Mouse (Mus musculus) ES-E14 (cell line): ENCODE results near the gene Siae. TPM values are rescaled to one million over a fixed set of nuclear protein-coding genes. Genes with fewer than 3 reads are reported as not detected.

ENCODE experiments used
- DNase-seq: peaks from one replicate; pipeline ENCODE4 v3.0.0-alpha.2; 2013; ENCODE audit warnings: low read depth, low spot score
- H3K27ac ChIP-seq: 2 replicates; pipeline ENCODE4 v1.5.1; 2012; ENCODE audit warnings: low read depth, mild to moderate bottlenecking, low read length, moderate library complexity, mixed read lengths; ENCODE audit not compliant: poor library complexity, insufficient read depth, severe bottlenecking
- H3K36me3 ChIP-seq: 2 replicates; pipeline ENCODE4 v1.6.1; 2012; ENCODE audit warnings: mild to moderate bottlenecking, low read length, moderate library complexity, mixed read lengths; ENCODE audit not compliant: control insufficient read depth, poor library complexity, insufficient read depth, severe bottlenecking
- H3K4me1 ChIP-seq, 2 experiments: fragments of 150-350 bp in 1 of 2; sonication (generic) in 1 of 2; 2 replicates each; pipeline ENCODE4 v1.6.1; 2012; ENCODE audit warnings: low read length in 2 of 2, mild to moderate bottlenecking in 1 of 2, mixed read lengths in 1 of 2; ENCODE audit not compliant: control insufficient read depth in 2 of 2, insufficient read depth in 2 of 2, poor library complexity in 1 of 2
- H3K4me3 ChIP-seq, 2 experiments: fragments of 150-350 bp in 1 of 2; sonication (generic) in 1 of 2; 2 replicates each; pipeline ENCODE4 v1.5.1; 2012; ENCODE audit warnings: low read length in 2 of 2, low read depth in 1 of 2, mild to moderate bottlenecking in 1 of 2, mixed read lengths in 1 of 2; ENCODE audit not compliant: insufficient read depth in 1 of 2, poor library complexity in 1 of 2, severe bottlenecking in 1 of 2
- H3K9ac ChIP-seq: 2 replicates; pipeline ENCODE4 v1.6.1; 2012; ENCODE audit warnings: low read depth, mild to moderate bottlenecking, low read length, mixed read lengths; ENCODE audit not compliant: poor library complexity, insufficient read depth, severe bottlenecking
- H3K9me3 ChIP-seq: fragments of 150-350 bp; sonication (generic); 2 replicates; pipeline ENCODE4 v1.6.1; 2012; ENCODE audit warnings: low read depth, mild to moderate bottlenecking, low read length; ENCODE audit not compliant: control insufficient read depth, insufficient read depth
- CHD2 ChIP-seq: IDR thresholded peaks from 2 replicates; pipeline ENCODE4 v1.6.1; 2014; ENCODE audit warnings: mild to moderate bottlenecking, low read depth, low read length, inconsistent platforms
- HCFC1 ChIP-seq: IDR thresholded peaks from 2 replicates; pipeline ENCODE4 v1.6.1; 2012; ENCODE audit warnings: low read length, inconsistent platforms, borderline replicate concordance; ENCODE audit not compliant: insufficient read depth
- MAFK ChIP-seq: IDR thresholded peaks from 2 replicates; pipeline ENCODE4 v1.6.1; 2014; ENCODE audit warnings: mild to moderate bottlenecking, low read depth, low read length, inconsistent platforms; ENCODE audit not compliant: insufficient read depth
- ZC3H11A ChIP-seq: IDR thresholded peaks from 2 replicates; pipeline ENCODE4 v1.6.1; 2012; ENCODE audit warnings: low read depth, mild to moderate bottlenecking, inconsistent platforms, low read length, borderline replicate concordance
- ZNF384 ChIP-seq: IDR thresholded peaks from 2 replicates; pipeline ENCODE4 v1.6.1; 2012; ENCODE audit warnings: low read depth, low read length, inconsistent platforms
- in situ Hi-C, 2 experiments: fragments of 600-800 bp; cut with MboI; formaldehyde crosslinking; loops; one replicate each; pipeline ENCODE4 v1.15.1; 2025; ENCODE audit warnings: low sequenced_read_pairs in 2 of 2, inconsistent platforms in 1 of 2; ENCODE audit not compliant: unreplicated experiment in 2 of 2
- total RNA-seq: library from RNA; depleted of rRNA; stranded (reverse); fragments of 300-350 nt; gene quantifications from 2 replicates; pipeline ENCODE4 v1.2.3, GENCODE M21; 2012

The Siae gene
- total RNA-seq, 1 experiment, result 8.5 TPM

- H3K9me3 ChIP-seq, result no peaks in the 10 kb centered on the region
- no peak overlapping the region for H3K27ac ChIP-seq
- H3K4me3 ChIP-seq, result no peak overlapping the region
- H3K36me3 ChIP-seq, result no peaks in the 10 kb centered on the region
- H3K9ac ChIP-seq, result no peak overlapping the region
- DNase-seq, result no peak
- no peaks in the 10 kb centered on the region for H3K4me1 ChIP-seq
- in situ Hi-C loops, result no loop called here
- TF ChIP-seq ZNF384 (no peak), ZC3H11A (no peak), MAFK (no peak), HCFC1 (no peak), CHD2 (no peak)
Measured at GRCm38 (mm10) chr9:37560617-37561016, 5.1 kb downstream of the Siae start.

GRCm38 (mm10) chr9:37563805-37564204 lies 8.3 kb downstream of the Siae start:
- no peaks in the 10 kb centered on the region for H3K9me3 ChIP-seq
- H3K4me1 ChIP-seq, result no peaks in the 10 kb centered on the region
- no peaks in the 10 kb centered on the region for H3K36me3 ChIP-seq
- TF ChIP-seq ZC3H11A, result no peak
- TF ChIP-seq MAFK, result no peak
- no peak for TF ChIP-seq HCFC1
- no peak for TF ChIP-seq ZNF384
- no peak for TF ChIP-seq CHD2
- no peak overlapping the region for H3K27ac ChIP-seq
- in situ Hi-C loops, result no loop called here
- no peak overlapping the region for H3K4me3 ChIP-seq
- no peak for DNase-seq
- H3K9ac ChIP-seq, result no peak overlapping the region

GRCm38 (mm10) chr9:37567019-37567418 lies 11.5 kb downstream of the Siae start:
- Histone ChIP-seq H3K36me3 (no peaks in the 10 kb centered on the region), H3K9ac (no peak overlapping the region), H3K4me3 (no peak overlapping the region), H3K27ac (no peak overlapping the region), H3K9me3 (no peaks in the 10 kb centered on the region), H3K4me1 (no peaks in the 10 kb centered on the region)
- no peak for DNase-seq
- TF ChIP-seq CHD2 (no peak), HCFC1 (no peak), ZNF384 (no peak), MAFK (no peak), ZC3H11A (no peak)
- in situ Hi-C loops, result no loop called here

DNA sequence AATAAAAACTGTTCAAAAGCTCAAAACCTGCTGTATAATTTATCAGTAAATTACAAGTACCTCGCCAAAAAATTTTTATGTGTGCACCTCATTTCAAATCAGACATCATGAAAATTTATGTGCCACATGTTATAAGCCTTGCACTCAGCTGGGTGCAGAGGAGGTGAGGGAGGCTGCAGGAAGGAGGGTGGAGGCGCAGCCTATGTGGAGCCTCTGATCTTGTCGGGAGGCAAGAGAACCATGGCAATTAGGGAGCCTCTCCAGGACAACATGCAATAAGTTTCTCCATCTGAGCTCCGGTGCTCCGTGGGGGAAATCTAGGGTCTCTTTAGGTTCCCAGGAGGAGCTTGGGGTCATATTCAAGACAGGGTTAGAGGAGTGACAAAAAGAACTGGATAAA lies 12.0 kb downstream of the Siae start:
- Histone ChIP-seq H3K36me3 (no peaks in the 10 kb centered on the region), H3K4me1 (no peaks in the 10 kb centered on the region), H3K9me3 (no peaks in the 10 kb centered on the region), H3K4me3 (no peak overlapping the region), H3K9ac (no peak overlapping the region), H3K27ac (no peak overlapping the region)
- TF ChIP-seq CHD2, result no peak
- no peak for TF ChIP-seq ZC3H11A
- TF ChIP-seq HCFC1, result no peak
- no peak for TF ChIP-seq MAFK
- in situ Hi-C loops, result no loop called here
- no peak for DNase-seq

DNA sequence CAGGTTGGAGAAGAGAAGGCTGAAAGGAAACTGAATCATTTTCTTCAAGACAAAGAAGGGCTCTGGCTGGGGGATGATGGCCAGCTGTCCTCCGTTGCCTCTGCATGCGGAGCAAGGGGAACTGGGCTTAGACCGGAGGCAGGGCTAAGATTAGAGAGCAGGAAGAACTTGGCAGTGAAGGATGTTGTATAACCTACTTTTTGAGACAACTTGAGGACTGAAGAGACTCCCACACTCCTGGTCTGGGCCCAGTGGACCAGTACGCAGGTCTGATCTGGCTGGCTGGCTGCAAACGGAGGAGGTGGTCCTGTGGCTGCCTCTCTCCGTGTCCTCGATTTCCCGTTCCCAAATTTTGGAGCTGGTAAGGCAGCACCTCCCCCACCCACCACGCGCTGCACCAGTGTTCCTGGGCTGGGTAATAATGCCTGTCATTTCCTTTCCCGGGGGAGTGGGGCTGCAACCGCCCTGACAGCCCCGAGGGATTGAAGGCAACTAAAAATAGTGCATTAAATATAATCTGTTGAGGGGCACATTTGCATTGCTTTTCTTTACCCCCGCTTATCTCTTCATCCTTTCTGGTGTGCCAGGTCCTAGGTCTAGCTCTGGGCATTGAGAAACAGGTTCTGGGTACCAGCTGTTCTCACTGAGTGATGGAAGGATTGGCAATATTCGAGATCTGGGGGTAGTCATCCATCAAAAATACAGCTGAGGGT lies 12.6 kb downstream of the Siae start:
- Histone ChIP-seq H3K9ac (no peak overlapping the region), H3K27ac (no peak overlapping the region), H3K36me3 (no peaks in the 10 kb centered on the region), H3K4me3 (no peak overlapping the region), H3K4me1 (no peaks in the 10 kb centered on the region), H3K9me3 (no peaks in the 10 kb centered on the region)
- in situ Hi-C loops, result no loop called here
- TF ChIP-seq HCFC1 (no peak), MAFK (no peak), ZC3H11A (no peak), ZNF384 (no peak)
- DNase-seq, result no peak
